Mouse (Mus musculus) inflammation-experienced regulatory T-cells, adult 6 months (primary cell): ENCODE measurements around the gene Asb7. TPM values are rescaled to one million over a fixed set of nuclear protein-coding genes. Genes with fewer than 3 reads are reported as not detected.

ENCODE experiments used
- ATAC-seq: one replicate; pipeline ENCODE4 v1.8.0; 2017
- polyA plus RNA-seq, 3 experiments: library from polyadenylated mRNA; unstranded; fragments of 100-300 nt; shearing (Covaris generic); gene quantifications; one replicate each; pipeline ENCODE4 v1.2.1; 2017

Gene Asb7
- 1 to 10 TPM; 7.6 to 9.5 (median 7.6) TPM for polyA plus RNA-seq

- ATAC-seq = no peak
Measured at GRCm38 (mm10) chr7:66689294-66689619, at the start of gene Asb7. Asb7 (minus strand) TSS chr7:66689596.

- ATAC-seq = no peak
Measured at GRCm38 (mm10) chr7:66737418-66737817, 48.0 kb upstream of the Asb7 start.

- no peak for ATAC-seq
Measured at GRCm38 (mm10) chr7:66734993-66735392, 45.6 kb upstream of the Asb7 start.

GRCm38 (mm10) chr7:66734466-66734865, 45.1 kb upstream of the Asb7 start:
- ATAC-seq = no peak

- ATAC-seq = no peak
Measured at GRCm38 (mm10) chr7:66733882-66734281, 44.5 kb upstream of the Asb7 start.

GRCm38 (mm10) chr7:66733431-66733830, 44.0 kb upstream of the Asb7 start:
- no peak for ATAC-seq

GRCm38 (mm10) chr7:66729232-66729631, 39.8 kb upstream of the Asb7 start:
- ATAC-seq = no peak

- no peak for ATAC-seq
Measured at GRCm38 (mm10) chr7:66728072-66728471, 38.7 kb upstream of the Asb7 start.

GRCm38 (mm10) chr7:66724954-66725353, 35.6 kb upstream of the Asb7 start:
- ATAC-seq = peak; percentile 48

GRCm38 (mm10) chr7:66724514-66724913, 35.1 kb upstream of the Asb7 start:
- ATAC-seq = no peak

- ATAC-seq = no peak
Measured at GRCm38 (mm10) chr7:66711166-66711565, 21.8 kb upstream of the Asb7 start.

GRCm38 (mm10) chr7:66704631-66705030, 15.2 kb upstream of the Asb7 start:
- no peak for ATAC-seq

GRCm38 (mm10) chr7:66702721-66703120, 13.3 kb upstream of the Asb7 start:
- ATAC-seq = no peak

GRCm38 (mm10) chr7:66694467-66694866, 5.1 kb upstream of the Asb7 start:
- ATAC-seq = no peak

- ATAC-seq = peak; percentile 97
Measured at GRCm38 (mm10) chr7:66689620-66690360, 394 bp upstream of the Asb7 start, which contains the start of gene Lins1. Lins1 (plus strand) TSS chr7:66689889.

GRCm38 (mm10) chr7:66688721-66689120, 675 bp downstream of the Asb7 start:
- ATAC-seq = no peak

- no peak for ATAC-seq
Measured at GRCm38 (mm10) chr7:66682119-66682863, 7.1 kb downstream of the Asb7 start.

GRCm38 (mm10) chr7:66675800-66676199, 13.6 kb downstream of the Asb7 start:
- ATAC-seq = no peak

GRCm38 (mm10) chr7:66667064-66667463, 22.3 kb downstream of the Asb7 start:
- ATAC-seq = no peak

GRCm38 (mm10) chr7:66663548-66663947, 25.8 kb downstream of the Asb7 start:
- no peak for ATAC-seq

- ATAC-seq = peak; percentile 88
Measured at GRCm38 (mm10) chr7:66661572-66661971, 27.8 kb downstream of the Asb7 start.

GRCm38 (mm10) chr7:66660972-66661371, 28.4 kb downstream of the Asb7 start:
- ATAC-seq = no peak

GRCm38 (mm10) chr7:66660291-66660690, 29.1 kb downstream of the Asb7 start:
- ATAC-seq = no peak

GRCm38 (mm10) chr7:66655471-66655870, 33.9 kb downstream of the Asb7 start:
- no peak for ATAC-seq
